13 mouse cellular contexts compared by ENCODE assay signal in the genomic region with DNA sequence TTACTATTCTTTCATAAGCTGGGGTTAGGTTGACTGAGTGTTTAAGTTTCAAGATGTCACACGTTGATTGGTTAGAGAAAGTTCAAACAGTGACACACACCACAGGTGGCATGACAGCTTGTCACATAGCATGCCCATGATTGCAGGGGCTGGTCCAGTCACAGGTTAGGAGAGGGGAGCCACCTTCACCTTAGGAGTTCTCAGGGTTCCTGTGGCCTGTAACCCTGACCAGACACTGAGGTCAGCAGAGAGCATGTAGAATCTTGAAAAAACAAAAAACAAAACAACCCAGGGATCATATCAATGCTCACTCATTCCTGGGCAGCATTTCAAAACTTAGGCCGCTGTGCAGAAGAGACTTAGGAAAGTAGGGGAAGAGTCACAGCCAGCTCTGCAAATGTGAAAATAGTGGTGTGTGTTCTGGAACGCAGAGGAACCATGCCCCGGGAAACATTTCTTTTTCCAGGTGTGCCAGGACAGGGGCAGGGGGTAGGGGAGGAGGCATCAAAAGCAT. TPM values are rescaled to one million over a fixed set of nuclear protein-coding genes. Genes with fewer than 3 reads are reported as not detected.
DNase-seq lines count a peak whose midpoint lies in the region; ATAC-seq lines count a peak whose summit lies in the region.
"Had no signal": no experiment of that assay in that cellular context is flagged by ENCODE, and none has a peak within 500 bp of the region (broad histone marks: within the 10 kb centered on the region; RNA-seq: fewer than 3 reads in every experiment).

No protein-coding gene starts in this region.

- 0 out of 2 replicates have a peak, but pooled peaks cover 3% of the 10 kb centered on the region for H3K27me3 ChIP-seq in limb, embryonic 12.5 days
- no peaks in the 10 kb centered on the region for H3K27me3 ChIP-seq in limb, embryonic 10.5 days (ENCODE audit: low read depth, poor library complexity, severe bottlenecking)

- WGBS in limb, embryonic 12.5 days = 66% methylated on average over 4 of the region's 4 CpGs
- 78% methylated on average over 4 of the region's 4 CpGs for WGBS in limb, embryonic 10.5 days

- no peak overlapping the region for H3K27ac ChIP-seq in limb, embryonic 12.5 days
- no peak overlapping the region for H3K27ac ChIP-seq in limb, embryonic 10.5 days

- peak; percentile 63 for DNase-seq in adrenal gland, postnatal 14 days
- DNase-seq in adrenal gland, postnatal 10 days = no peak
- no peak for DNase-seq in limb, embryonic 10.5 days (ENCODE audit: low spot score)
- DNase-seq in thymus, postnatal 0 days (ENCODE audit: low spot score) = peak; percentile 30
- DNase-seq in thymus, postnatal 36 days = no peak
- DNase-seq in retina, postnatal 1 day = no peak
- no peak for DNase-seq in MN1 (ENCODE audit: low spot score)
- DNase-seq: cerebellum, adult 2 months had no signal

- H3K36me3 ChIP-seq in limb, embryonic 12.5 days = no peaks in the 10 kb centered on the region
- no peaks in the 10 kb centered on the region for H3K36me3 ChIP-seq in limb, embryonic 10.5 days

- peaks cover 7% of the 10 kb centered on the region; the same call in 1 of the 2 replicates for H3K4me1 ChIP-seq in limb, embryonic 12.5 days (replicated peaks)
- peaks cover 9% of the 10 kb centered on the region for H3K4me1 ChIP-seq in limb, embryonic 10.5 days

- ATAC-seq in limb, embryonic 12.5 days (ENCODE audit: insufficient number of reproducible peaks, insufficient read depth, low FRiP score, low TSS enrichment, low read depth) = no peak

- no peaks in the 10 kb centered on the region for H3K9me3 ChIP-seq in limb, embryonic 12.5 days
- H3K9me3 ChIP-seq in limb, embryonic 10.5 days (replicated peaks) = no peaks in the 10 kb centered on the region

- no peak overlapping the region for H3K9ac ChIP-seq in limb, embryonic 12.5 days (replicated peaks)

- H3K4me3 ChIP-seq in limb, embryonic 12.5 days (replicated peaks) = no peak overlapping the region
- no peak overlapping the region for H3K4me3 ChIP-seq in limb, embryonic 10.5 days

- H3K4me2 ChIP-seq in limb, embryonic 12.5 days = peak overlapping the region; percentile 25; the same call in 1 of the 2 replicates

RNA-seq across cellular contexts. Expression of a gene that starts 8.2 kb away (rescaled TPM):
- 1.4 and 2.1 TPM in 2 replicates for total RNA-seq in adrenal gland, postnatal 14 days (2021)
- total RNA-seq in adrenal gland, postnatal 10 days (2021) = 1 to 10 TPM; 3.0 to 3.4 TPM
- 0.50 TPM in 1 of 2 replicates, not detected in the other for polyA plus RNA-seq in limb, embryonic 12.5 days (2016; fragmentation: Nextera tagmentation; extraction: Ambion mirVana)
- 0.16 TPM in 1 of 2 replicates, not detected in the other for polyA plus RNA-seq in limb, embryonic 10.5 days (2016; fragmentation: Nextera tagmentation; extraction: Ambion mirVana)
- polyA plus RNA-seq in thymus, postnatal 0 days (2015; fragmentation: Nextera tagmentation; extraction: Ambion mirVana) = 0.26 and 0.31 TPM in 2 replicates
- total RNA-seq: MEL had no signal

RNA-seq across cellular contexts. Expression of a gene that starts 26.1 kb away (rescaled TPM):
- 1.6 and 10.7 TPM in 2 replicates for total RNA-seq in adrenal gland, postnatal 14 days (2021)
- 10 to 100 TPM; 16.2 to 27.8 TPM for total RNA-seq in adrenal gland, postnatal 10 days (2021)
- not detected in 2 replicates for polyA plus RNA-seq in limb, embryonic 12.5 days (2016; fragmentation: Nextera tagmentation; extraction: Ambion mirVana)
- polyA plus RNA-seq in limb, embryonic 10.5 days (2016; fragmentation: Nextera tagmentation; extraction: Ambion mirVana) = not detected in 2 replicates
- polyA plus RNA-seq in thymus, postnatal 0 days (2015; fragmentation: Nextera tagmentation; extraction: Ambion mirVana) = 0.31 and 0.40 TPM in 2 replicates
- total RNA-seq: MEL had no signal
- polyA plus RNA-seq: cerebellum, adult 2 months; embryonic facial prominence, embryonic 11.5 days; hindbrain, embryonic 11.5 days; neural tube, embryonic 11.5 days had no signal

RNA-seq across cellular contexts. Expression of a gene that starts 31.8 kb away (rescaled TPM):
- 112 and 114 TPM in 2 replicates for total RNA-seq in adrenal gland, postnatal 14 days (2021)
- 100 to 1,000 TPM; 111 to 113 TPM for total RNA-seq in adrenal gland, postnatal 10 days (2021)
- polyA plus RNA-seq in limb, embryonic 12.5 days (2016; fragmentation: Nextera tagmentation; extraction: Ambion mirVana) = 152 and 161 TPM in 2 replicates
- 174 and 201 TPM in 2 replicates for polyA plus RNA-seq in limb, embryonic 10.5 days (2016; fragmentation: Nextera tagmentation; extraction: Ambion mirVana)
- polyA plus RNA-seq in thymus, postnatal 0 days (2015; fragmentation: Nextera tagmentation; extraction: Ambion mirVana) = 142 and 156 TPM in 2 replicates

RNA-seq across cellular contexts. Expression of a gene that starts 50.7 kb away (rescaled TPM):
- 0.86 and 1.1 TPM in 2 replicates for total RNA-seq in adrenal gland, postnatal 14 days (2021)
- total RNA-seq in adrenal gland, postnatal 10 days (2021) = 1 to 10 TPM in 1 of 2 experiments, under 1 TPM in 1; 0.63 to 1.3 TPM
- polyA plus RNA-seq in limb, embryonic 12.5 days (2016; fragmentation: Nextera tagmentation; extraction: Ambion mirVana) = 0.15 and 0.58 TPM in 2 replicates
- polyA plus RNA-seq in limb, embryonic 10.5 days (2016; fragmentation: Nextera tagmentation; extraction: Ambion mirVana) = 0.36 and 0.38 TPM in 2 replicates
- 0.24 and 0.29 TPM in 2 replicates for polyA plus RNA-seq in thymus, postnatal 0 days (2015; fragmentation: Nextera tagmentation; extraction: Ambion mirVana)
- total RNA-seq: MEL had no signal

Comparison
In these comparisons a context has a peak if more than half of its experiments do, and no peak if none do; other contexts are left out.
1. DNase-seq: peak in adrenal gland, postnatal 14 days (single experiment) and thymus, postnatal 0 days (single experiment); none in adrenal gland, postnatal 10 days (single experiment), limb, embryonic 10.5 days (single experiment), thymus, postnatal 36 days (0 of 2), retina, postnatal 1 day (single experiment) and MN1 (single experiment).